Mouse (Mus musculus): ENCODE measurements around the gene Gm4907.
"Not testable (repeated sequence)": the region's sequence is repeated elsewhere in the genome, so short reads cannot be mapped to it uniquely, and the experiment has no call there.

Gene Gm4907

DNA sequence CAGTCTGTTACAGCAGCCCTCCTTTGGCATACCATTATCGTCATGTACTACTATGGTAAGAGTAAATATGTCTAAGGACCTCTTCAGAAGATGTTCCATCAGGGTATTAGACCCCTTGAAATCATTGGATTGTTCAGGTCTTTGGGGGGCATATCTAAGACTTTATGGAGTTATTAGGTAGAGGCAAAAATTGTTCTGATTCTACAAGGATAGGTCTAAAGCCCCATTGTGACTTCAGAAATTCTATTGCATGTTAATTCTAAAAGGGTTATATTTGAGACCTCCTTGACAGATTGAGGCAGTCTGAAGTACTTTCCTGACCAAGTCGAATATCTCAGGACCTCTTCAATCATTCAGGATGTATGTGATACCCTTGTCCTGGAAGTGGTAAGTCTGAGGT lies at the start of gene Gm4907:
Gm4907 (plus strand) TSS at position 301 of the 400 bp plus-strand sequence.
- DNase-seq: not testable (repeated sequence)

GRCm38 (mm10) chrX:23833784-23834183 lies 48.6 kb upstream of the Gm4907 start:
- not testable (repeated sequence) for DNase-seq

DNA sequence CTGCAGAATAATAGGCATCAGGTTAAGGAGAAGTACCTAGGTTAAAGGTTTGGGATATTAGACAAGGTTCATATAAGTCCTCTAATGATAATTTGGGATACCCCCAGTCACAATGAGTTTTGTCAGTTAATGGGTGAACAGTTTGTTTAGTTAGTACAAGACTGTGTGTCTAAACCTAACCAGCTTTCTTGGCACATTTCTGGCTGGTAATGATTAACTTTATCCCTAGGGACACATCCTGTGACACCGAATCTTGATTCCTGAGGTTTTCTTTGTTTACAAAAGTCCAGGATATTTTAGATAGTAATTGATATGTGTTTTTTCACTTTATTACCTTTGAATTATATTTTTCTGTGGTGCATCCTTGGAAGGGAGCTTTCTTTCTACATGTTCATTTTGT lies 41.4 kb upstream of the Gm4907 start:
- DNase-seq: no peak

GRCm38 (mm10) chrX:23954161-23954560 lies 71.8 kb downstream of the Gm4907 start:
- DNase-seq: no peak
